Mouse (Mus musculus) kidney, embryonic 14.5 days (tissue): ENCODE measurements around the gene Ugt2b1. TPM values are rescaled to one million over a fixed set of nuclear protein-coding genes. Genes with fewer than 3 reads are reported as not detected.

Source experiments
- ATAC-seq: fragments of 200-750 bp; cut with Nextera tagmentation; 2 replicates; pipeline ENCODE4 v1.8.0; 2017; ENCODE audit warnings: moderate number of reproducible peaks, mild to moderate bottlenecking, moderate TSS enrichment, moderate library complexity; ENCODE audit not compliant: low FRiP score, low TSS enrichment
- H3K27ac ChIP-seq: fragments of 300-500 bp; sonication (generic); 2 replicates; pipeline ENCODE4 v1.5.1; 2014; ENCODE audit warnings: low read depth, mild to moderate bottlenecking, low read length, moderate library complexity, mixed read lengths
- H3K27me3 ChIP-seq: fragments of 300-500 bp; sonication (generic); 2 replicates; pipeline ENCODE4 v1.6.1; 2014; ENCODE audit warnings: mild to moderate bottlenecking, low read length; ENCODE audit not compliant: control insufficient read depth, insufficient read depth
- H3K36me3 ChIP-seq: fragments of 300-500 bp; sonication (generic); 2 replicates; pipeline ENCODE4 v1.6.1; 2014; ENCODE audit warnings: low read length, mixed read lengths; ENCODE audit not compliant: control insufficient read depth, insufficient read depth
- H3K4me1 ChIP-seq: fragments of 300-500 bp; sonication (generic); 2 replicates; pipeline ENCODE4 v1.6.1; 2014; ENCODE audit warnings: low read length, mixed read lengths; ENCODE audit not compliant: control insufficient read depth, insufficient read depth
- H3K4me2 ChIP-seq: fragments of 300-500 bp; sonication (generic); replicated peaks from 2 replicates; pipeline ENCODE4 v1.6.1; 2014; ENCODE audit warnings: low read depth, mild to moderate bottlenecking, low read length
- H3K4me3 ChIP-seq: fragments of 300-500 bp; sonication (generic); 2 replicates; pipeline ENCODE4 v1.5.1; 2014; ENCODE audit warnings: mild to moderate bottlenecking, low read length
- H3K9ac ChIP-seq: fragments of 300-500 bp; sonication (generic); 2 replicates; pipeline ENCODE4 v1.6.1; 2014; ENCODE audit warnings: low read depth, mild to moderate bottlenecking, low read length, moderate library complexity
- H3K9me3 ChIP-seq: fragments of 300-500 bp; sonication (generic); 2 replicates; pipeline ENCODE4 v1.6.1; 2016; ENCODE audit warnings: low read length; ENCODE audit not compliant: control insufficient read depth
- WGBS: fragments of 180-500 bp; shearing (Covaris S2); extraction: QIAGEN DNeasy Blood & Tissue Kit; methylation state at CpG from one replicate; pipeline ENCODE4 v1.1.7; 2014; 5-methylcytosine and 5-hydroxymethylcytosine counted together
- polyA plus RNA-seq: library from polyadenylated mRNA; unstranded; fragments of >200 nt; fragmentation: Nextera tagmentation; extraction: Ambion mirVana; gene quantifications from 2 replicates; pipeline ENCODE4 v1.2.1, GENCODE M21; 2014

Gene Ugt2b1
- polyA plus RNA-seq, 1 experiment from 2014 or later: not detected

- H3K4me1 ChIP-seq: no peaks in the 10 kb centered on the region
- 63% methylated on average over 1 of the region's 1 CpGs for WGBS
- H3K9ac ChIP-seq: no peak within 1 kb of the TSS
- no peak within 1 kb of the TSS for H3K4me2 ChIP-seq
- H3K36me3 ChIP-seq: no peaks in the 10 kb centered on the region
- H3K27ac ChIP-seq: no peak within 1 kb of the TSS
- no peaks in the 10 kb centered on the region for H3K9me3 ChIP-seq
- H3K27me3 ChIP-seq: no peaks in the 10 kb centered on the region
- ATAC-seq: no peak
- H3K4me3 ChIP-seq: no peak within 1 kb of the TSS
Observed at GRCm38 (mm10) chr5:86906758-86907157, 19.6 kb downstream of the Ugt2b1 start, which contains the start of gene Ugt2b34. Gene Ugt2b34, minus strand, starts transcription at chr5:86906937.

- Histone ChIP-seq H3K4me2 (no peak overlapping the region), H3K27me3 (no peaks in the 10 kb centered on the region), H3K4me1 (no peaks in the 10 kb centered on the region), H3K9me3 (0 out of 2 replicates have a peak, but pooled peaks cover 5% of the 10 kb centered on the region), H3K27ac (no peak overlapping the region), H3K4me3 (no peak overlapping the region), H3K9ac (no peak overlapping the region), H3K36me3 (no peaks in the 10 kb centered on the region)
- no peak for ATAC-seq
- WGBS: 81% methylated on average over 1 of the region's 1 CpGs
Observed at GRCm38 (mm10) chr5:86889933-86890332, 36.4 kb downstream of the Ugt2b1 start.

- Histone ChIP-seq H3K9me3 (no peaks in the 10 kb centered on the region), H3K4me2 (no peak overlapping the region), H3K36me3 (no peaks in the 10 kb centered on the region), H3K4me3 (no peak overlapping the region), H3K9ac (no peak overlapping the region), H3K4me1 (no peaks in the 10 kb centered on the region), H3K27ac (no peak overlapping the region), H3K27me3 (no peaks in the 10 kb centered on the region)
- 46% methylated on average over 1 of the region's 1 CpGs for WGBS
- no peak for ATAC-seq
Observed at GRCm38 (mm10) chr5:86888420-86888819, 37.9 kb downstream of the Ugt2b1 start.

- H3K27me3 ChIP-seq: no peaks in the 10 kb centered on the region
- no peak overlapping the region for H3K4me2 ChIP-seq
- no peaks in the 10 kb centered on the region for H3K4me1 ChIP-seq
- no peak overlapping the region for H3K4me3 ChIP-seq
- 63% methylated on average over 1 of the region's 1 CpGs for WGBS
- H3K27ac ChIP-seq: no peak overlapping the region
- ATAC-seq: no peak
- no peaks in the 10 kb centered on the region for H3K36me3 ChIP-seq
- no peaks in the 10 kb centered on the region for H3K9me3 ChIP-seq
- H3K9ac ChIP-seq: no peak overlapping the region
Observed at GRCm38 (mm10) chr5:86887081-86887480, 39.2 kb downstream of the Ugt2b1 start.

- no peaks in the 10 kb centered on the region for H3K9me3 ChIP-seq
- no peak overlapping the region for H3K9ac ChIP-seq
- H3K27me3 ChIP-seq: no peaks in the 10 kb centered on the region
- H3K4me2 ChIP-seq: no peak overlapping the region
- H3K27ac ChIP-seq: no peak overlapping the region
- H3K4me3 ChIP-seq: no peak overlapping the region
- no peaks in the 10 kb centered on the region for H3K36me3 ChIP-seq
- WGBS: 32% methylated on average over 3 of the region's 3 CpGs
- no peak for ATAC-seq
- no peaks in the 10 kb centered on the region for H3K4me1 ChIP-seq
Observed at GRCm38 (mm10) chr5:86886620-86887019, 39.7 kb downstream of the Ugt2b1 start.

- Histone ChIP-seq H3K9ac (no peak overlapping the region), H3K4me1 (no peaks in the 10 kb centered on the region), H3K27me3 (no peaks in the 10 kb centered on the region), H3K36me3 (no peaks in the 10 kb centered on the region), H3K4me3 (no peak overlapping the region), H3K4me2 (no peak overlapping the region), H3K27ac (no peak overlapping the region), H3K9me3 (no peaks in the 10 kb centered on the region)
- no peak for ATAC-seq
- 67% methylated on average over 1 of the region's 1 CpGs for WGBS
Observed at GRCm38 (mm10) chr5:86871877-86872276, 54.5 kb downstream of the Ugt2b1 start.

Other genes starting within 250 kb of the Ugt2b1 start
- not detected in 2 replicates for gene Tmprss11e, start 180.7 kb downstream of the Ugt2b1 start, polyA plus RNA-seq
- 56.6 and 58.2 TPM in 2 replicates for gene Ythdc1, start 122.3 kb downstream of the Ugt2b1 start, polyA plus RNA-seq
- 3.4 and 5.5 TPM in 2 replicates for gene Ugt2b34, start 19.6 kb downstream of the Ugt2b1 start, polyA plus RNA-seq
- gene Ugt2b35, start 74.3 kb upstream of the Ugt2b1 start, polyA plus RNA-seq: not detected in 2 replicates
- 0.37 TPM in 1 of 2 replicates, not detected in the other for gene Ugt2b36, start 166.0 kb upstream of the Ugt2b1 start, polyA plus RNA-seq
- 4.7 and 8.4 TPM in 2 replicates for gene Ugt2b5, start 213.8 kb upstream of the Ugt2b1 start, polyA plus RNA-seq